Mouse (Mus musculus) embryonic facial prominence, embryonic 13.5 days (tissue): ENCODE data around the gene St6galnac3. TPM values are rescaled to one million over a fixed set of nuclear protein-coding genes. Genes with fewer than 3 reads are reported as not detected.
A peak's percentile ranks its signal among the peaks of the same experiment; 100 is the strongest.

ENCODE experiments used
- ATAC-seq: fragments of 200-750 bp; cut with Nextera tagmentation; 2 replicates; pipeline ENCODE4 v1.8.0; 2017; ENCODE audit warnings: low read depth; ENCODE audit not compliant: insufficient number of reproducible peaks, insufficient read depth, low FRiP score, low TSS enrichment
- H3K27ac ChIP-seq: fragments of 300-500 bp; sonication (generic); 2 replicates; pipeline ENCODE4 v1.5.1; 2015; ENCODE audit warnings: moderate library complexity, mild to moderate bottlenecking, inconsistent platforms
- H3K27me3 ChIP-seq: fragments of 300-500 bp; sonication (generic); 2 replicates; pipeline ENCODE4 v1.6.1; 2015; ENCODE audit warnings: mild to moderate bottlenecking, inconsistent platforms
- H3K36me3 ChIP-seq: fragments of 300-500 bp; sonication (generic); 2 replicates; pipeline ENCODE4 v1.6.1; 2015; ENCODE audit warnings: mild to moderate bottlenecking, inconsistent platforms
- H3K4me1 ChIP-seq: fragments of 300-500 bp; sonication (generic); 2 replicates; pipeline ENCODE4 v1.6.1; 2015; ENCODE audit warnings: inconsistent platforms
- H3K4me2 ChIP-seq: fragments of 300-500 bp; sonication (generic); 2 replicates; pipeline ENCODE4 v1.6.1; 2015; ENCODE audit warnings: moderate library complexity, mild to moderate bottlenecking, inconsistent platforms
- H3K4me3 ChIP-seq: fragments of 300-500 bp; sonication (generic); 2 replicates; pipeline ENCODE4 v1.5.1; 2015; ENCODE audit warnings: mild to moderate bottlenecking, inconsistent platforms
- H3K9ac ChIP-seq: fragments of 300-500 bp; sonication (generic); 2 replicates; pipeline ENCODE4 v1.6.1; 2015; ENCODE audit warnings: mild to moderate bottlenecking, inconsistent platforms
- H3K9me3 ChIP-seq: fragments of 300-500 bp; sonication (generic); 2 replicates; pipeline ENCODE4 v1.6.1; 2016; ENCODE audit warnings: inconsistent platforms
- WGBS: fragments of 180-500 bp; shearing (Covaris S2); methylation state at CpG from one replicate; pipeline ENCODE4 v1.1.7; 2015; ENCODE audit warnings: mixed read lengths; 5-methylcytosine and 5-hydroxymethylcytosine counted together
- polyA plus RNA-seq: library from polyadenylated mRNA; unstranded; fragments of >200 nt; fragmentation: Nextera tagmentation; extraction: Ambion mirVana; gene quantifications from 2 replicates; pipeline ENCODE4 v1.2.1, GENCODE M21; 2015

St6galnac3 gene
- polyA plus RNA-seq, 1 experiment from 2014 or later = 60.3 TPM

DNA sequence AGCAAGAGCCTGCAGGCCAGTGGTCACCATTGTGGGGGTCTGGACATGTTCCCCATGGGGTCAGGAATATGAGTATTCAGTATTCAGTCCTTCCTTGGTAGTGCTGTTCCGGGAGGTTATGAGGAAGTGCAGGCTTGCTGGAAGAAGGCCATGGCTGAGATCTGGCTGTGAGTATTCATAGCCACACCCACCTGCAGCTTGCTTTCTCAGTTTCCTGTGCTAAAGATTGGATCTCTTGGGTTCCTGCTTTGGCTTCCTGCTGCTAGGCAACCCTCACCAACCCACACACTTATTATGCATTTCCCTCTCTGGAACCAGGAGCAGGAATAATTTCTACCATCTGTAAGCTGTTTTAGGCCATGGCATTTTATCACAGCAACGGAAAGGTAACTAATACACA is 267.8 kb downstream of the St6galnac3 start:
- Histone ChIP-seq H3K27ac (no peak overlapping the region), H3K36me3 (peaks cover 17% of the 10 kb centered on the region), H3K4me1 (no peaks in the 10 kb centered on the region), H3K27me3 (no peaks in the 10 kb centered on the region), H3K9me3 (0 out of 2 replicates have a peak, but pooled peaks cover 7% of the 10 kb centered on the region), H3K4me3 (no peak overlapping the region), H3K9ac (no peak overlapping the region), H3K4me2 (no peak overlapping the region)
- ATAC-seq = no peak
- WGBS = 74% methylated on average over 2 of the region's 2 CpGs

GRCm38 (mm10) chr3:153456227-153456626 is 268.7 kb downstream of the St6galnac3 start:
- 80% methylated on average over 5 of the region's 5 CpGs for WGBS
- H3K36me3 ChIP-seq = peaks cover 17% of the 10 kb centered on the region
- no peak overlapping the region for H3K9ac ChIP-seq
- H3K27me3 ChIP-seq = no peaks in the 10 kb centered on the region
- no peak for ATAC-seq
- no peak overlapping the region for H3K4me2 ChIP-seq
- no peaks in the 10 kb centered on the region for H3K4me1 ChIP-seq
- no peak overlapping the region for H3K4me3 ChIP-seq
- no peak overlapping the region for H3K27ac ChIP-seq
- 0 out of 2 replicates have a peak, but pooled peaks cover 7% of the 10 kb centered on the region for H3K9me3 ChIP-seq

DNA sequence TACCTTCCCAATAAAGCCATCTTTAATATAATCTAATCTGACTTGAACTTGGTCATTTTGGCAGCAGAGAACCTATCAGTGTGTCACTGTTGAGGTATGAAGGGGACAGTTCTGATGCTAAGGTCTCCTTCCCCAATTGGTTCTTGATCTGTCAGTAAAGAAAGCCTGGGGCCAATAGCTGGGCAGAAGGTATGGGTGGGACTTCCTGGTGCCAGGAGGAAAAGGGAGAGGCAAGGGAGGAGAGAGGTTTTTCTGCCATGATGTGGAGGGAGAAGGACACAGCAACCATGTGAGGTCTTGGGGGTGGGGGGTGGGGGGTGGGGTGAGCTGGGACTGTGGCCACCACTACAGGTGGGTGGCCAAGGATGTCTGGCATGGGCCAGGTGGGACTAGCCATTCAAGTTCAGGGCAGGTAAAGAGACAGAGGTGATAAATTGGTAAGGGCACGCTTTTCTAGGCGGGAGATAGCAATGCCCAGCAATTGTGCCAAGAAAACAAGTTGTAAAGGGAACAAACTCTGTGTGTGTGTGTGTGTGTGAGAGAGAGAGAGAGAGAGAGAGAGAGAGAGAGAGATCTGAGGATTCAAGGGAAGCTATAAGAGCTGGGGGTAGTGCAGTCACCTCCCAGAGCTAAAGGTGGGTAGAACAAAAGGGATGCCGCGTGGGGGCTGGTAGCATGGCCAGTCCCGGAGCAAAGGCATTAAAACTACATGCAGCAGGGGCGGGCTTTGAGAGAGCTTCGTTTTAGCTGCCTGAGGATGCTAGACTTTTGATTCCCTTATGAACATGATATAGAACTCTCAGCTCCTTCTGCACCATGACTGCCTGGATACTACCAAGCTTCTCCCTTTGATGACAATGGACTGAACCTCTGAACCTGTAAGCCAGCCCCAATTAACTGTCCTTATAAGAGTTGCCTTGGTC is 271.6 kb downstream of the St6galnac3 start:
- H3K27ac ChIP-seq = no peak overlapping the region
- 84% methylated on average over 7 of the region's 7 CpGs for whole genome bisulfite sequencing

DNA sequence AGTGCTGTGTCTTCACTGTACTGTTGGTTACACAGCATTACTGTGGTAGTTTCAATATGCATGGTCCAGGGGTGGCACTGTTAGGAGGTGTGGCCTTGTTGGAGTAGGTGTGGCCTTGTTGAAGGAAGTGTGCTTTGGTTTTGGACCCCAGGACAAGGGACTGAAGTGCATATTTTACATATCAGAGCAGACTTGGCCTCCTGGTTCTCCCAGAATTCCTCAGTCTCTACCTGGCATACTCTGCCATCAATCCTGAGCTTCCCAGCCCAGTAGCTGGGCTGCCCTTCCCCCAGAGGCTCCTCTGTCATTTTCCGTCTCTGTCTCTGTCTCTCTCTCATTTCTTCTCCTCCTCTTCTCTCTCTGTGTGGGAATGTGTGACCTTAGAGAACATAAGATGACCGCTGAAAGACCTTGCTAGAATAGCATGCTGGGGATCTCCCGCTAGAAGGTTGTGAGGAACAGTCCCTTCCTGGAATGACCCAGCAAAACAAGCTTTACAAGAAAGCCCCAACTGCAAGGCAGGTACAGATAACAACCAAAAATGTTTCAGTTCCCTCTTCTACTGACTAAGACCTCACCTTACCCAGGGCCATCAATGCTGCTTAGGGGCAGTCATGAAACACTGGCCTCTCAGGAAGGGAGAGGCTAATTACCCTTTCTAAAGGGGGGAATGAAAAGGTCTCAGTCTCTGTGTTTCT is 272.5 kb downstream of the St6galnac3 start:
- Histone ChIP-seq H3K27ac (no peak overlapping the region), H3K4me2 (no peak overlapping the region), H3K4me1 (no peaks in the 10 kb centered on the region), H3K4me3 (no peak overlapping the region), H3K27me3 (no peaks in the 10 kb centered on the region), H3K36me3 (peaks cover 3% of the 10 kb centered on the region; the same call in 1 of the 2 replicates), H3K9ac (no peak overlapping the region), H3K9me3 (0 out of 2 replicates have a peak, but pooled peaks cover 2% of the 10 kb centered on the region)
- WGBS = 92% methylated on average over 3 of the region's 3 CpGs
- no peak for ATAC-seq

More for the DNA sequence above, 271.6 kb downstream of the St6galnac3 start:
- H3K9ac ChIP-seq = no peak overlapping the region
- H3K36me3 ChIP-seq = peaks cover 8% of the 10 kb centered on the region; the same call in 1 of the 2 replicates
- H3K27me3 ChIP-seq = no peaks in the 10 kb centered on the region
- 0 out of 2 replicates have a peak, but pooled peaks cover 7% of the 10 kb centered on the region for H3K9me3 ChIP-seq
- no peak overlapping the region for H3K4me2 ChIP-seq
- ATAC-seq = no peak
- H3K4me1 ChIP-seq = no peaks in the 10 kb centered on the region
- H3K4me3 ChIP-seq = no peak overlapping the region

- no peaks in the 10 kb centered on the region for H3K9me3 ChIP-seq
- H3K4me3 ChIP-seq = no peak overlapping the region
- H3K4me2 ChIP-seq = no peak overlapping the region
- H3K4me1 ChIP-seq = peaks cover 8% of the 10 kb centered on the region; the same call in 1 of the 2 replicates
- no peak overlapping the region for H3K27ac ChIP-seq
- no peaks in the 10 kb centered on the region for H3K36me3 ChIP-seq
- ATAC-seq = no peak
- WGBS = 88% methylated on average over 9 of the region's 9 CpGs
- no peaks in the 10 kb centered on the region for H3K27me3 ChIP-seq
- H3K9ac ChIP-seq = no peak overlapping the region
These were observed 283.6 kb downstream of the St6galnac3 start for GRCm38 (mm10) chr3:153441329-153441728.

DNA sequence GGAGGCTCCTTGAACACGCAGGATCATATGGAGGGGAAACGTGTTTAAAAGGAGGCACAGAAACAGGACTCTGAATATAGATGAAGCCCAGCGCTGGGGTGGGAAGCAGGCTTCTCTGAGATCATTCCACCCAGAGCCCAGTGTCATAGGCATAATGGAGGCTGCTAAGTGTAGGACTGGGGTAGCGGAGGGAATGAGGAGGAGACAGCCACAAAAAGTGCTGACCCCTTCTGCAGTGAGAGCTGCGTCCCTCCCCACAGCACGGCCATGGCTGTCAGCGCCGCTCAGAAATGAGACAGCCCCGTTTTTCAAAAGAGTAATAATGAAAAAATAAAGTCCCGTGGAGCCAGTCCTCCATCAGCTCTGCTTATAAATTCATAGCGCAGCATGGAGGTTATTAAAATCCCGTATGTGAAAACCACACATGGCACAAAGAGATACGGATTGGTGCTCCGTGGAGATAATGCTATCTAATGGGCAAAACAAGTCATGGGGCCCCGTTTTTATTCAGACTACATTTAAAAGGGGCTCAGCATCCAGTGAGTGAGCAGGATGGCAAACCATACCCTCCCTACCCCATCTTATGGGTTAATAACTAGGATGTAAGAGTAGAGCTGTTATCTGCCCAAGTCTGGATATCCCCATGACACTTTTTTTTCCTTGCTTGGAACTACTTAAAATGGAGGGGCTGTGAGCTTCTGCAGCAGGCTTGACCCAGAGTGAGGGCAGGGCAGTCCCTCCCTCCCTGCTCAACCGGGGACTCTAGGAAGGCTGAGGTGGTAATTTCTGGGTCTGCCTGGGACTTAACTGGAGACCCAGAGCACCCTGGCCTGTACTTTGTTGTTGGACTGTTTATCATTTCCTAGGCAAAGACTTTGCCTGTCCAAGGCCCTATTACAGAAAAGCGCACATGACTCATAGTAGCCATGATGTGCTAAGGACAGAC is 288.6 kb downstream of the St6galnac3 start:
- 79% methylated on average over 17 of the region's 17 CpGs for WGBS
- Histone ChIP-seq H3K27me3 (no peaks in the 10 kb centered on the region), H3K36me3 (no peaks in the 10 kb centered on the region), H3K4me3 (no peak overlapping the region), H3K9me3 (no peaks in the 10 kb centered on the region), H3K4me2 (no peak overlapping the region; the same call in 1 of the 2 replicates), H3K9ac (no peak overlapping the region), H3K27ac (no peak overlapping the region), H3K4me1 (peaks cover 23% of the 10 kb centered on the region)
- ATAC-seq = no peak

GRCm38 (mm10) chr3:153433010-153433409 is 292.0 kb downstream of the St6galnac3 start:
- no peaks in the 10 kb centered on the region for H3K27me3 ChIP-seq
- ATAC-seq = no peak
- no peak overlapping the region for H3K4me3 ChIP-seq
- peaks cover 18% of the 10 kb centered on the region for H3K4me1 ChIP-seq
- H3K27ac ChIP-seq = no peak overlapping the region; the same call in 1 of the 2 replicates
- H3K9me3 ChIP-seq = no peaks in the 10 kb centered on the region
- no peak overlapping the region for H3K9ac ChIP-seq
- 40% methylated on average over 8 of the region's 8 CpGs for WGBS
- H3K36me3 ChIP-seq = no peaks in the 10 kb centered on the region
- no peak overlapping the region for H3K4me2 ChIP-seq

- Histone ChIP-seq H3K27ac (peak overlapping the region; percentile 7; the same call in 1 of the 2 replicates), H3K36me3 (no peaks in the 10 kb centered on the region), H3K4me2 (no peak overlapping the region), H3K9me3 (no peaks in the 10 kb centered on the region), H3K4me3 (no peak overlapping the region), H3K4me1 (peaks cover 16% of the 10 kb centered on the region), H3K27me3 (no peaks in the 10 kb centered on the region), H3K9ac (no peak overlapping the region)
- 83% methylated on average over 6 of the region's 6 CpGs for WGBS
- ATAC-seq = no peak
These were observed 292.7 kb downstream of the St6galnac3 start for GRCm38 (mm10) chr3:153432053-153432816.

DNA sequence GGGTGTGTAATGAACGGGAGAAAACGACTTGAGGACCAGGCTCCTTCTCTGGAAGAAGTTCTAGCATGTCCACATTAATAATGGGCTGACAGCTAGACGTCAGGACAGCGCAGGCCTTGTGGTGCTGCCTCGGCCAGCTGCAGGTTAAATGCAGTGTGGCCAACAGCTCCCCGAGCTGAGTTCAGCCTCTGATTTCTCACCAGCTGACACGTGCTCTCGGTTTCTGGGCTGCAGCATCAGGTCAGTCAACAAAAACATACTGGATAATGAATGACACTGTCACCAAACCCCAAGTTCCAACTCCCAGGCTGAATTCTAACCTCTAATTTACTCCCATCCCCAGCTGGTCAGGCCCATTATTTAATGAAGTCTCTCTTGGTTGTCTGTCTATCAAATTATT is 295.1 kb downstream of the St6galnac3 start:
- H3K9ac ChIP-seq = no peak overlapping the region
- H3K36me3 ChIP-seq = no peaks in the 10 kb centered on the region
- no peak overlapping the region for H3K4me3 ChIP-seq
- H3K27me3 ChIP-seq = no peaks in the 10 kb centered on the region
- peaks cover 16% of the 10 kb centered on the region for H3K4me1 ChIP-seq
- 73% methylated on average over 8 of the region's 8 CpGs for WGBS
- no peaks in the 10 kb centered on the region for H3K9me3 ChIP-seq
- no peak overlapping the region for H3K27ac ChIP-seq
- H3K4me2 ChIP-seq = no peak overlapping the region
- ATAC-seq = no peak

GRCm38 (mm10) chr3:153421918-153422290 is 303.1 kb downstream of the St6galnac3 start:
- ATAC-seq = no peak
- Histone ChIP-seq H3K4me1 (peaks cover 9% of the 10 kb centered on the region; the same call in 1 of the 2 replicates), H3K27me3 (no peaks in the 10 kb centered on the region), H3K36me3 (no peaks in the 10 kb centered on the region), H3K9ac (no peak overlapping the region), H3K4me2 (no peak overlapping the region), H3K27ac (no peak overlapping the region), H3K9me3 (no peaks in the 10 kb centered on the region), H3K4me3 (no peak overlapping the region)
- WGBS = 69% methylated on average over 7 of the region's 7 CpGs
